Mouse (Mus musculus) kidney, embryonic 14.5 days (tissue): ENCODE results near the gene Acot11. TPM values are rescaled to one million over a fixed set of nuclear protein-coding genes. Genes with fewer than 3 reads are reported as not detected.
"Not testable (repeated sequence)": the region's sequence is repeated elsewhere in the genome, so short reads cannot be mapped to it uniquely, and the experiment has no call there.

Source experiments
- ATAC-seq: fragments of 200-750 bp; cut with Nextera tagmentation; 2 replicates; pipeline ENCODE4 v1.8.0; 2017; ENCODE audit warnings: moderate number of reproducible peaks, mild to moderate bottlenecking, moderate TSS enrichment, moderate library complexity; ENCODE audit not compliant: low FRiP score, low TSS enrichment
- H3K27ac ChIP-seq: fragments of 300-500 bp; sonication (generic); 2 replicates; pipeline ENCODE4 v1.5.1; 2014; ENCODE audit warnings: low read depth, mild to moderate bottlenecking, low read length, moderate library complexity, mixed read lengths
- H3K27me3 ChIP-seq: fragments of 300-500 bp; sonication (generic); 2 replicates; pipeline ENCODE4 v1.6.1; 2014; ENCODE audit warnings: mild to moderate bottlenecking, low read length; ENCODE audit not compliant: control insufficient read depth, insufficient read depth
- H3K36me3 ChIP-seq: fragments of 300-500 bp; sonication (generic); 2 replicates; pipeline ENCODE4 v1.6.1; 2014; ENCODE audit warnings: low read length, mixed read lengths; ENCODE audit not compliant: control insufficient read depth, insufficient read depth
- H3K4me1 ChIP-seq: fragments of 300-500 bp; sonication (generic); 2 replicates; pipeline ENCODE4 v1.6.1; 2014; ENCODE audit warnings: low read length, mixed read lengths; ENCODE audit not compliant: control insufficient read depth, insufficient read depth
- H3K4me2 ChIP-seq: fragments of 300-500 bp; sonication (generic); replicated peaks from 2 replicates; pipeline ENCODE4 v1.6.1; 2014; ENCODE audit warnings: low read depth, mild to moderate bottlenecking, low read length
- H3K4me3 ChIP-seq: fragments of 300-500 bp; sonication (generic); 2 replicates; pipeline ENCODE4 v1.5.1; 2014; ENCODE audit warnings: mild to moderate bottlenecking, low read length
- H3K9ac ChIP-seq: fragments of 300-500 bp; sonication (generic); 2 replicates; pipeline ENCODE4 v1.6.1; 2014; ENCODE audit warnings: low read depth, mild to moderate bottlenecking, low read length, moderate library complexity
- H3K9me3 ChIP-seq: fragments of 300-500 bp; sonication (generic); 2 replicates; pipeline ENCODE4 v1.6.1; 2016; ENCODE audit warnings: low read length; ENCODE audit not compliant: control insufficient read depth
- WGBS: fragments of 180-500 bp; shearing (Covaris S2); extraction: QIAGEN DNeasy Blood & Tissue Kit; methylation state at CpG from one replicate; pipeline ENCODE4 v1.1.7; 2014; 5-methylcytosine and 5-hydroxymethylcytosine counted together
- polyA plus RNA-seq: library from polyadenylated mRNA; unstranded; fragments of >200 nt; fragmentation: Nextera tagmentation; extraction: Ambion mirVana; gene quantifications from 2 replicates; pipeline ENCODE4 v1.2.1, GENCODE M21; 2014

Gene Acot11
- polyA plus RNA-seq, 1 experiment from 2014 or later: 2.2 TPM

DNA sequence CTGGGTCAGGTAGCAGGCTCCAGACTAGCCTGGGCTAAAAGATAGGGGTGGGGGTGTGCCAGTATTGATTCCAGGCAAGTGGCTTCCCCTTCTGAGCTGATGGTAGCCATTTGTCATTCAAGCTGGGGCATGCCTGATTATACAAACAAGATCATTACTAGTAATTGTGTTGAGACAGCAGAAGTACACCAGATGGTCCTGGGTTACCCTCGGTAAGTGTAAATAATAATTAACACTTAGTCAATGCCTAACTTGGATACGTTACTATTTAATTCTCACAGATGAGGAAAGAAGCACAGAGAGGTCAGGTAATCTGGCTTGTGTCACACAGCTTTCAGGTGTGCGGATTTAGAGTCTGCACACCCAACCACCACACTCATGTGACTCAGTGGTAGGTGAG lies 66.9 kb downstream of the Acot11 start:
- Histone ChIP-seq H3K9ac (no peak overlapping the region), H3K4me3 (no peak overlapping the region), H3K27ac (no peak overlapping the region), H3K4me2 (no peak overlapping the region), H3K36me3 (no peaks in the 10 kb centered on the region), H3K9me3 (no peaks in the 10 kb centered on the region), H3K4me1 (peaks cover 5% of the 10 kb centered on the region; the same call in 1 of the 2 replicates), H3K27me3 (no peaks in the 10 kb centered on the region)
- no peak for ATAC-seq
- WGBS: 64% methylated on average over 3 of the region's 3 CpGs

DNA sequence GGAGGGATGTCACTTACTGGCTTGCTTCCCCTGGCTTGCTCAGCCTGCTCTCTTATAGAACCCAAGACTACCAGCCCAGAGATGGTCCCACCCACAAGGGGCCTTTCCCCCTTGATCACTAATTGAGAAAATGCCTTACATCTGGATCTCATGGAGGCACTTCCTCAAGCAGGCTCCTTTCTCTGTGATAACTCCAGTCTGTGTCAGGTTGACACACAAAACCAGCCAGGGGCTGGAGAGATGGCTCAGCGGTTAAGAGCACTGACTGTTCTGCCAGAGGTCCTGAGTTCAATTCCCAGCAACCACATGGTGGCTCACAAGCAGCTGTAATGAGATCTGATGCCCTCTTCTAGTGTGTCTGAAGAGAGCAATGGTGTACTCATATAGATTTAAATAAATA lies 67.9 kb downstream of the Acot11 start:
- not testable (repeated sequence) for H3K36me3 ChIP-seq, H3K4me3 ChIP-seq, H3K27me3 ChIP-seq, ATAC-seq, H3K9ac ChIP-seq, H3K27ac ChIP-seq, H3K4me2 ChIP-seq, H3K4me1 ChIP-seq, H3K9me3 ChIP-seq
- WGBS: 81% methylated on average over 1 of the region's 1 CpGs

DNA sequence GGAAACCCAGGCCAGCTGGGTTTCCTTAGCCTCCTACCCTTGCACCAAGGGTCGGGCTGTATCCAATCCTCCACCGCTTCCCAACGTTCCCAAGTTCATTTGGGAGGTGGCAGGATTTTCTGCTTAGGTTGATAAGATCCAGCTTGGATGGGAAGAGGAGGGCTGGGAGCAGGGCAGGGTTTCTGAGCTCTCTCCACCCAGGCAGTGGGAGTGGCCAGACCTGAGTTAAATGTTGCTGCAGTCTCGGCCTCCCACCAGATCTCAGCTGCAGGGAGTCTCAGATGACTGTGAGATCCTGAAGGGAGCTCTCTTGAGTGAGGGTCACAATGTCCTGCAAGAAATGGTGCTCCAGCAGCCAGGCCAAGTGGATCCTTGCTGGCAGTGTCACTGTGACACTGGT lies 71.2 kb downstream of the Acot11 start, which contains the start of gene Fam151a:
Gene Fam151a (plus strand): TSS at position 254 of the 400 bp plus-strand sequence.
- no peaks in the 10 kb centered on the region for H3K36me3 ChIP-seq
- H3K4me1 ChIP-seq: peaks cover 5% of the 10 kb centered on the region; the same call in 1 of the 2 replicates
- WGBS: 10% methylated on average over 4 of the region's 4 CpGs
- no peak within 1 kb of the TSS for H3K9ac ChIP-seq
- H3K4me3 ChIP-seq: no peak within 1 kb of the TSS
- H3K27me3 ChIP-seq: no peaks in the 10 kb centered on the region
- H3K9me3 ChIP-seq: no peaks in the 10 kb centered on the region
- peak; percentile 83; the same call in 1 of the 2 replicates for ATAC-seq
- no peak within 1 kb of the TSS for H3K4me2 ChIP-seq
- H3K27ac ChIP-seq: peak within 1 kb of the TSS; percentile 53; the same call in 1 of the 2 replicates

DNA sequence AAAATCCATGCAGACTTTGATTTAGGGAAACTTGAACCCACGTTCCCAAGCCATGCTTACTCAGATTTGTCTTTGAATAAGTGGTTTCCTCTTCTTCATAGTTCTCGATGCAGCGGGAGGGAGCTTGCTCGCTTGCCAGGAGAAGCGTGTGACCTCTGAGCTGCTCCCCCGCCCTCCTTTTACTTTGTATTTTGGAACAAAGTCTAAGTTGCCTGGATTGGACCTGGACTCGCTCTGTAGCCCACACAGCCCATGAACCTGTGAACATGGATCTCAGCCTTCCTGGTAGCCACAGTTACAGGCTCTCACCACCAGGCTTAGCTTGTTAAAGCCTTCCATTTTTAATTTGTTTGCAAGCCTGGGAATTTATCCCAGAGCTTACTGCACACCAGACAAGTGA lies 74.0 kb downstream of the Acot11 start, which contains the start of gene Mroh7:
Gene Mroh7 (minus strand): TSS at position 112 of the 400 bp plus-strand sequence.
- Histone ChIP-seq H3K4me3 (no peak within 1 kb of the TSS), H3K9me3 (no peaks in the 10 kb centered on the region), H3K9ac (no peak within 1 kb of the TSS), H3K27me3 (no peaks in the 10 kb centered on the region), H3K27ac (no peak within 1 kb of the TSS), H3K4me1 (peaks cover 5% of the 10 kb centered on the region; the same call in 1 of the 2 replicates), H3K36me3 (no peaks in the 10 kb centered on the region), H3K4me2 (no peak within 1 kb of the TSS)
- ATAC-seq: no peak
- WGBS: 79% methylated on average over 7 of the region's 7 CpGs

DNA sequence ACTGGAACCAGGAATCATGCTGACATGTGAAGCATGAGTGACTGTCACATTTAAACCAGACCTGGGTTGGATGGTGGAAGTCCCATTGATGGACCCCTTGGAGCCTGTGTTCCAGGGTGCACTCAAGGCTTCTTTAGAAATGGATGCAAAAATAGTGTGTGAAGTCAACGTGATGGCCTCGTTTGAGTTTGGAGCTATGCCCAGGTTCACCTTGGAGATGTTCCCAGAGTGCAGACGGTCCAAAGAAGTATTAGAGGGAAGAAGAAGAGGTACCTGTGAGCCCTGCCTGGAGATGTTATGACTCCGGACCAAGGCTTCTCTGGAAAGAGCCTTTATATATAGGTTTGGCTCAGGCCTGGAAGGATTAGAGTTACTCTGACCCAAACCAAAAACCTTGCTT lies 84.2 kb downstream of the Acot11 start:
- Histone ChIP-seq H3K36me3 (no peaks in the 10 kb centered on the region), H3K27me3 (no peaks in the 10 kb centered on the region), H3K4me1 (no peaks in the 10 kb centered on the region), H3K9ac (no peak overlapping the region), H3K4me2 (no peak overlapping the region), H3K9me3 (no peaks in the 10 kb centered on the region), H3K27ac (no peak overlapping the region), H3K4me3 (no peak overlapping the region)
- ATAC-seq: no peak
- WGBS: 85% methylated on average over 4 of the region's 4 CpGs

DNA sequence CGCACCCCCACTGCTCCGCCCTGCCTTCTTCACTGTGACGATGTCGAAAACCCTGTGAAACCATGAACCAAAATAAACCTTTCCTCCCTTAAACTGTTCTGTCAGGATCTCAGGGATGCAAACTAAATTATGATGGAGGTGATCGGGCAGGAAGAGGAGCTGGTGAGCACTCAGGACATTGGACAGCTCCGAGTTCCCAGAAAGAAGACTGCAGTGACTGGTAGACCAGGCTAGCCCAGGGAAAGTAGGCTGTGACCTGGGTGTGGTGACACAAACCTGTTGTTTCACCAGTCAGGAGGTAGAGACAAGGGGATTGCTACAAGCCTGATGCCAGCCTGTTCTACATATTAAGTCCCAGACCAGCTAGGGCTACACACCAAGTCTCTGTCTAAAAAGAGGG lies 91.2 kb downstream of the Acot11 start:
- Histone ChIP-seq H3K9me3 (no peaks in the 10 kb centered on the region), H3K4me3 (no peak overlapping the region), H3K27me3 (no peaks in the 10 kb centered on the region), H3K9ac (no peak overlapping the region), H3K36me3 (no peaks in the 10 kb centered on the region), H3K27ac (no peak overlapping the region), H3K4me1 (no peaks in the 10 kb centered on the region), H3K4me2 (no peak overlapping the region)
- no peak for ATAC-seq
- WGBS: 88% methylated on average over 6 of the region's 6 CpGs

DNA sequence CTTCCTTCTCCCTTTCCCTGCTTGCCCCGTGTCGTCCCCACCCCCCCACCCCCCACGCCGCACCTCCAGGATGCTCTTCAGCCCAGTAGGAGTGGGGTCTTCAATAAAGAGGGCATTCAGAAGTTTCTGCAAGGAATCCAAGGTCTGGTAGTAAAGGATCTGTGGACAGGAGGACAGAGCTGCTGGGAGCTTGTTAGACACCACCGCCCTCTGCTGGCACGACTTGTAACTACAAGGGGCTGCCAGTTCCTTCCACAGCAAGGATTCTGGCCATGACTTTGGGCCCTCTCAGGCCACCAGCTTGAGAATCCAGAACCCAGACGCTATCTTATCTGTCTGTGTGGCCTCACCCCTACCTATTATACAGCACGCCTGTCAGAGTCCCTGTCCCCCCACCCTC lies 96.4 kb downstream of the Acot11 start:
- Histone ChIP-seq H3K9ac (no peak overlapping the region), H3K9me3 (no peaks in the 10 kb centered on the region), H3K27ac (no peak overlapping the region), H3K36me3 (no peaks in the 10 kb centered on the region), H3K4me2 (no peak overlapping the region; the same call in 1 of the 2 replicates), H3K4me1 (0 out of 2 replicates have a peak, but pooled peaks cover 2% of the 10 kb centered on the region), H3K27me3 (no peaks in the 10 kb centered on the region), H3K4me3 (0 out of 2 replicates have a peak overlapping the region, but pooled peaks have one; percentile 11)
- peak; percentile 62 for ATAC-seq
- 0% methylated on average over 6 of the region's 8 CpGs for WGBS

DNA sequence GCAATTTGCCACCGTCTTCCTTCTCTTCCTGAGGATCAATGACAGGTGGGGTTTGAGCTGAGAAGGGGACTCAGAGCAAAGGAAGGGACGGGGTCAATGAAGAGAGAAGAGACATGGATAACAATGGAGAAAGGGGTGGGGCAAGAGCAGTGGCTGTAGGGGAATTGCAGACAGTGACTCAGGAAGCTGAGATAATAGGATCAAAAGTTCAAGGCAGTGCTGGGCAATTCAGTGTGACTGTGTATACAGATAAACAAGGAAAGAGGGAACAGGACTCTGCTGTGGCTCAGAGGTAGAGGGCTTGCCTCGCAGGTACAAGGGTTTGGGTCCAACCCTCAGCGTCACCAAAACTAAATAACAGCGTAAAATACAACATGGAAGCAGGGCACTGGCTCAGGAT lies 96.8 kb downstream of the Acot11 start:
- H3K27me3 ChIP-seq: no peaks in the 10 kb centered on the region
- ATAC-seq: no peak
- H3K4me1 ChIP-seq: 0 out of 2 replicates have a peak, but pooled peaks cover 2% of the 10 kb centered on the region
- H3K4me3 ChIP-seq: no peak overlapping the region
- no peaks in the 10 kb centered on the region for H3K9me3 ChIP-seq
- WGBS: 40% methylated on average over 5 of the region's 5 CpGs
- no peak overlapping the region; the same call in 1 of the 2 replicates for H3K4me2 ChIP-seq
- no peak overlapping the region for H3K9ac ChIP-seq
- H3K27ac ChIP-seq: no peak overlapping the region
- H3K36me3 ChIP-seq: no peaks in the 10 kb centered on the region

DNA sequence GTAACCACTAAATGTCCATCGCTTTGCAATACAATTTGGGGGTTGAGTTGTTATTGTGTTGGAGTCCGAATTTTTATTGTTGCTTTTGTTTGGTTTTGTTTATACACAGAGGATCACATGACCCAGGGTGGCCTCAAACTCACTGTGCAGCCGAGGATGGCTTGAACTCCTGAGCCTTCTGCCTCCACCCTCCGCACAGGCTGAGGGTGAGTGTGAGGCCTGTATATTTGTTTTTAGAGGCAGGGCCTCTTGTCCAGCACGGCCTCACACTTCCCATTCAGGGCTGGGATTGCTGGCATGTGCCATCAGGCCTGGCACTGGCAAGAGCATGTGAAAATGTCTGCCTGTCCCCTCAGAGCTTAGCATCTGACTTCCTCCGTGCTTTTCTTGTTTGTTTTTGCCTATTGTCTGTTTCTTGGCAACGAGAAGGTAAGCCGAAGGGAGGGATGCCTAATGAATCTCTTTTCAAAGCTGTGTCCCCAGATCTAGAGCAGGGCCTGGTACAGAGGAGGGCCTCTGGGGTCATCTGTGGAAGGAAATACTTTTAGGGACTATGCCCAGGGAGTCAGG lies 99.6 kb downstream of the Acot11 start:
- Histone ChIP-seq H3K9ac (no peak overlapping the region), H3K36me3 (no peaks in the 10 kb centered on the region), H3K4me3 (no peak overlapping the region), H3K4me2 (no peak overlapping the region), H3K27ac (no peak overlapping the region), H3K4me1 (0 out of 2 replicates have a peak, but pooled peaks cover 2% of the 10 kb centered on the region), H3K27me3 (no peaks in the 10 kb centered on the region), H3K9me3 (no peaks in the 10 kb centered on the region)
- no peak for ATAC-seq
- WGBS: 52% methylated on average over 8 of the region's 8 CpGs
